Mouse (Mus musculus): ENCODE data around the gene Cd3g.
"Not testable (repeated sequence)": the region's sequence is repeated elsewhere in the genome, so short reads cannot be mapped to it uniquely, and the experiment has no call there.

The Cd3g gene

DNA sequence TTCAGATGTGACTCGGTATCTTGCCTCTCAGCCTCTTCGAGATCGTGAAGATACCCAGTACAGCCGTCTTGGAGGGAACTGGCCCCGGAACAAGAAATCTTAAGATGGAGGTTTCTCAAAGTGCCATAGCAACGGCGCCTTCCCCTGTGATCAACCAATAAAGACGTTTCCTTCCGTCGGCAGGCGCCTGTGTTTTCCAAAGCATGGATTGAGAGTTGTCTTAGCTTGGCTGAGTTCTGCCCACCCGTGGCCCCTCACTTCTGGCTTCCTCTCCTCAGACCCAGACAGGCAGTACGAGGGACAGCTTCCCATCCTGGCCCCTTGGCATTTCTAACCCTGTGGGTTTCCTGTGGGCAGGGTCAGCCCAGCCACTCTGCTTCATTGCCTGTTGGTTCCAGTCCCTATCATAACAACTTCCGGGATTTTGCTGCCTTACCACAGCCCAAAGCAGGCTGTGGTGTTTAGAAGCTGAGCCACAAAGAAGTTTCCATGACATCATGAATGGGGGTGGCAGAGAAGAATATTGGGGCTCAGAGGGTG, 6.1 kb upstream of the Cd3g start:
- DNase-seq (ENCODE audit: low read depth, low spot score): no peak

GRCm38 (mm10) chr9:44985721-44986161, 5.5 kb upstream of the Cd3g start:
- no peak for DNase-seq (ENCODE audit: low read depth, low spot score)

- DNase-seq (ENCODE audit: low read depth, low spot score): no peak
Observed at GRCm38 (mm10) chr9:44983001-44983400, 2.8 kb upstream of the Cd3g start.

DNA sequence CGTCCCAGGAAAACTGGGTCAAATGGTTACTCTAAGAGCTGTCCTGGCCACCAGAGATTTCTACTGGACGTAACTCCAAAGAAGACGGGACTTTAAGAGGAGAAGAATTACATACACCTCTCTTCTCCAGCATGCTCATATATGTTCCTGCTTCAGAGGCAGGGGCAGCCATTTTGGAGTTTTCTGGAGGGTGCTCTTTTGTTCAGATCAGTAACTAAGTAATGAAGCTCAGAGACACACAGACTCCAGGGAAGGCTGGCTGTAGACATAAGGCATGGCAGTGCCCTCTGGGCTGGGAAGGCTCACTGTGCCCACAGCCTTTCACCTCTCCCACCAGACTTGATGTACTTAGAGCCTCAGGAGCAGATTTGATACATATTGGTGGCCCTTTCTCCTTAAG, 2.3 kb upstream of the Cd3g start:
- DNase-seq (ENCODE audit: low read depth, low spot score): no peak

DNA sequence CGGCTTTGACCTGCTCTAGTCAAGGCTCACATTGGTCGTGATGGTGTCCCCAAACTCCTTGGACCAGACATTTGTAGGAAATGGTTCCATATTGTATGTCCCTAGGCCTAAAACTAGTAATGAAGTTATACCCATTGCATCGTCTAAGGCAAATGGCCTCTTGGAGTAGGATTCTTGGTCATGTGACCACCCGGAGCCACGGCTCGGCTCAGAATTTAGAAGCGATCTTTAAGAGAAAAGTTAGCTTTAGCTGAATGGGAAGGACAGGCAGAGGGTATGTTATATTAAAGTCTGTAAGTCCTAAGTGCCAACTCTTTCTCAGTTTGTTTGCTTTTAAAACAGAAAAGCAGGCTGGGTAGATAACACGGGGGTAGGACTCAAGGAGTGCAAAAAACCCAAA, 1.9 kb upstream of the Cd3g start:
- no peak for DNase-seq (ENCODE audit: low read depth, low spot score)

DNA sequence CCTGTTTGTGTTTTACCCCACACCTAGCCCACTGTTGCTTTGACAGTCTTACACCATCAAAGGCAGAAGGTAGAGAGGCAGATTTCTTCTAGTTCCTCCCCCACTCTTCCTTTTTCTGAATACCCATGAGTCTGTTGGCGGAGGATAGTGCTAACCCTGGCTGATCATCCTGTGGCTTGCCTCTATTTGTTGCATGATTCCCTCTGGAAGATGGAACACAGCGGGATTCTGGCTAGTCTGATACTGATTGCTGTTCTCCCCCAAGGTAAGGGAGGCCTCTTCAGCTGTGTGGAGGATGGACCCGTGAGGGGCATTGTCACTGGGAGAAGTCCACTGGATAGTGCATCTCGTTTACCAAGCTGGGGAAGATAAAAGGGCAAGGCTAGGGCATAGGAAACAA, 1.4 kb upstream of the Cd3g start, which contains the start of gene Cd3d:
Gene Cd3d (plus strand): TSS at position 111 of the 400 bp plus-strand sequence.
- DNase-seq (ENCODE audit: low read depth, low spot score): no peak

DNA sequence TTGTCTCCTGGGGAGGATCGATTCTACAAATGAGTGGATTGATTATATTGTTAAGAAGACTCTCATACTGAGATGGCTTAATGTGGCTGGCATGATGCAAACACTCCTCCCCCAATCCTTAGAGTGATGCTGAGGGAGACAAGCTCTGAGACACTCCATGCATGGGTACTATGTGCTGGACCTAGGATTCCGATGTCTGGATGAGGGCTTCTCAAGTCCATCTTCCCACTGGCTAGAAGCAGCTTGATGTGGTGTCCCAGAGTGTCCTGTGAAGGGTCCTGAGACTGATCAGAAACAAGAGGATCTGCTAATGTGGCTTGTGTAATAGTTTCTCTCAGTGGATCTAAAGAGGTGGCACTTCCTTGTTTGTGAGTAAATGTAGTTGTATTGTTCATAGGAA, 873 bp upstream of the Cd3g start:
- DNase-seq (ENCODE audit: low read depth, low spot score): no peak

DNA sequence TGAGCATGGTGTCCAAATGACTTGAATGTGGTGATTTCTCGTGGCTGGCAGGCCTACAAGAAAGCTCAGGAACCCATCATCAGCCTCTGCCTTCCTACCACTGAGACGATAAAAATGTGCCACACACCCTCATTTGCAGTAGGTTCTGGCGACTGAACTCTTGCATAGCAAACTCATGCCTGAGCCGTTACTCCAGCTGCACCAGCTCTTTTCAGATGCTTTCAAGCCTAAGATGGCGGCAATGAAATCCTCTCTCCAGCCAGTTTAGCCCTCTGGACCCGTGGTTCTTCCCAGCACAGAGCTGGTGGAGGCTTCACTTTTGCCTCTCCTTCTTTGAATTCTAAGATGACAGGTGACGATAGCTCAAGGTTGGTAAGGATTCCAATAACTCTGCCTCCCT, 425 bp downstream of the Cd3g start:
- no peak for DNase-seq (ENCODE audit: low read depth, low spot score)

DNA sequence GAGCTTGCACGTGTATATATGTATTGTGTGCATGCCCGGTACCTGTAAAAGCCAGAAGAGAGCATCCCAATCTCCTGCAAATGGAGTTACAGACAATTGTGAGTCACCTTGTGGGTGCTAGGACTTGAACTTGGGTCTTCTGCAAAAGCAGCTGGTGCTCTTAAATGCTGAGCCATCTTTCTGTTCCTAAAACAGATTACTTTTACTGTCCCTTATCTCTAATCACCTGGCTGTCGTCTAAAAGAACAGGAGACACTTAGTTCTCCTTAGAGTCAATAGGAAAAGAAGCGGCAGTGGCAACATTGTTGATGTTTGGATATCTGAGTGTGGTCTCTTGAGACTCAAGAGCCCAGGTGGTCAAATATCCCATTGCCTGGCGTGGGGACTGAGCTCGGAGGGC, 2.4 kb downstream of the Cd3g start:
- DNase-seq (ENCODE audit: low read depth, low spot score): no peak

- no peak for DNase-seq (ENCODE audit: low read depth, low spot score)
Observed at GRCm38 (mm10) chr9:44969450-44969849, 10.8 kb downstream of the Cd3g start.

GRCm38 (mm10) chr9:44967763-44968162, 12.5 kb downstream of the Cd3g start:
- DNase-seq (ENCODE audit: low read depth, low spot score): not testable (repeated sequence)

GRCm38 (mm10) chr9:44966815-44967242, 13.4 kb downstream of the Cd3g start:
- DNase-seq (ENCODE audit: low read depth, low spot score): peak; percentile 91

DNA sequence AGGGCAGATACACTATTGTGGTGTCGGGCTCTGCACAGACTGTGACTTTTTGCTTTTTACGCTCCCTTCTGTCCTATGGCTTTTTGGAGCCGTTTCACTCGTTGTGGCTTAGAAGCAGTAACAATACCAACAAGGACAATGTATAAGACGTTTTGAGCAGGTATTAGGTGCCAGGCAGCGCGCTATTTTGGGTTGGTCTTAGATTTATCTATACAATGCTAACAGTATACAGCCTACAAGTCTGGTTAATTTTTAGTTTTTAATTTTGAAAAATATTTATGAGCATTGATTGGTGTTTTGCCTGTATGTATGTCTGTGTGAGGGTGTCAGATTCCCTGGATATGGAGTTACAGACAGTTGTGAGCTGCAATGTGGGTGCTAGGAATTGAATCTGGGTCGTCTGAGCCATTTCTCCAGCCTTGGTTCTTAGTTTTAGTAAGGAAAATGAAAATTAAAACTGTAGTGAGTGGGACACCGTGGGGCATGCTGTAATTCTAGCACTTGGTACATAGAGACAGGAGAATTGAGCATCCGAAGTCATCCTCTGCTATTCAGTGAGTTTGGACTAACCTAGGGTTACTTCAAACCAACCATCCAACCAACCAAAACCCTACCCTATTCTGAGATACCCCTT, 14.3 kb downstream of the Cd3g start:
- no peak for DNase-seq (ENCODE audit: low read depth, low spot score)

- peak; percentile 99 for DNase-seq (ENCODE audit: low read depth, low spot score)
Observed at GRCm38 (mm10) chr9:44965126-44965832, 15.0 kb downstream of the Cd3g start, which contains the start of gene Ube4a. Gene Ube4a (minus strand): TSS chr9:44965600.

DNA sequence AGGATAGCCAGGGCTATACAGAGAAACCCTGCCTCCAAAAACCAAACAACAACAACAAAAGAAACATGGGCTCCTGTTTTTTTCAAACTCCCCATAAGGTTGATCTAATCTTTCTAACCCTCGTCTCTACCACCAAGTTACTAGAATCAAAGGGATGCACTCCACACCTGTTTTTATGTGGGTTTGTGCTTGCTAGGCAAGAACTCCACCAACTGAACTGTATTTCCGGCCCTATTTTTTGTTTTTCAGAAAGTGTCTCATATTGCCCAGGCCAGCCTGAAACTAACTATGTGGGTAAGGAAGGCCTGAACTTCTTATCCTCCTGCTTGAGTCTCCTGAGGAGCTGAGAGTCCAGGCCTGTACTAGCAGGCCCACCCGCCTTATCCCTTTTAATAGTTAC, 25.8 kb downstream of the Cd3g start:
- no peak for DNase-seq (ENCODE audit: low read depth, low spot score)

- no peak for DNase-seq (ENCODE audit: low read depth, low spot score)
Observed at GRCm38 (mm10) chr9:44947836-44948235, 32.4 kb downstream of the Cd3g start.

DNA sequence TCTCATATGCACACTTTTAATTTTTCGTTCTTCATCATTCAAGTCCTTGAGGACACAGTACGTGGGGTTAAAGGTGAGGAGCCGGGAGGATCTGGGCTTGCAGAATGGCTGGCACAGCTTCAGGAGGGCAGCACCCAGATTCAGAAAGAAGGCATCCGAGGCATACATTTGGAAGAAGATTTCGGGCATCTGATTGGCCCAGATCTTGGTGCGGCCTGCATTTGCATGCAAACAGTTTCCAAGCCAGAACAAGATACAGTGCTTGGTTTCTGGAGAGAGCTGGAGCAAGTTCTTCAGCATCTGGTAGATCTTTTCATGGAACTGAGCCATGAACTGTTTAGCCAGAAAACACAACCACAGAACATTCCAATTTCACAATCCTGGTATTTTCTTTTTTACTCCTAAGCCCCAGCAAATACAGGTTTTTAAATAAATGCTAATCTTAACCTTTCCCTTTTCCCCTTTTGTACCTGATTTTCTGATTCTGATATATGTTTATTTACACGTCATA, 34.0 kb downstream of the Cd3g start:
- DNase-seq (ENCODE audit: low read depth, low spot score): no peak

- no peak for DNase-seq (ENCODE audit: low read depth, low spot score)
Observed at GRCm38 (mm10) chr9:44942421-44942820, 37.8 kb downstream of the Cd3g start.

DNA sequence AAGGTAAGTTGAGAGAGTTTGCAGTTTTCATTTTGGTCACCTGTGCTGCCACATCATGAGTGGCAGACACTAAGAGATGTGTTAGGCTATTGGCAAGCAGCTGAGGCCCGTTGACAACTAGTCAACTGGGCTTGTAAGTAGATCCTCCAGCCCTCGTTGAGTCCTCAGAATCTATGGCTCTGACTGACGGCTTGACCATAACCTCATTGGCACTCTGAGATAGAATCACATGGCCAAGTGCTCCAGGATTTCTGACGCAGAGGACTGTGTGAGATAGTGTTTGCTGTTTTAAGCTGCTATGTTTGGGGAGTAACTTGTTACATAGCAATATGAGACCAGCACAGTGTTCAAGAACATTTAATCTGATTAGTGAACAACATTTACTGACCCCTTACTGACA, 38.5 kb downstream of the Cd3g start:
- DNase-seq (ENCODE audit: low read depth, low spot score): no peak

DNA sequence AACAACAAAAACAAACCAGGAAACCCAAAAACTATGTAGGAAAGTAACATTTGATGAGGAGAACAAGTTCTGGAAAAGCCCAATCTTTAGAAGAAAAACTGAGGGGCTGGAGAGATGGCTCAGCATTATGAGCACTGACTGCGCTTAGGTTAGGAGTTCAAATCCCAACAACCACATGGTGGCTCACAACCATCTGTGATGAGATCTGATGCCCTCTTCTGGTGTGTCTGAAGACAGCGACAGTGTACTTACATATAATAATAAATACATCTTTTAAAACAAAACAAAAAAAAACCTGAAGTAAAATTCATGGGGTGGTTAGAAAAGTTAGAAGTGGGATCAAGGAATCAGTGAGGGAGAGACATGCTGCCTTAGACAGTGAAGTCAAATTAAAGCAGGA, 58.7 kb downstream of the Cd3g start:
- DNase-seq (ENCODE audit: low read depth, low spot score): no peak

DNA sequence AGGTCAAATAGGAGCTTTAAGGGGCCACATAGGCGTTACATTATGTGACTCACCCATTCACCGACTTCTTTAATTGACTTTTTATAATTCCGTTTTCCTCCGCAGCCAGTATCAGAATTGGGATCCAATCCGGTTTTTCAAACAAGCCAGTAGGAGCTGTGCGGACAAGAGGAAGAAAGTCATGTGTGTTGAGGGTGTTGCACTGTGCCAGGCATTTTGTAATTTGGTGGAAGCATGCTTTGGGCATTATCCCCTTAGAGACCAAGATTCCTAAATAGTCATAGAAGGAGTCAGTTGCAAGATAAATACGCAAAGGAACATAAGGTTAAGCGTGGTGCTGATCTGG, 59.1 kb downstream of the Cd3g start:
- DNase-seq (ENCODE audit: low read depth, low spot score): peak; percentile 86

- peak; percentile 97 for DNase-seq (ENCODE audit: low read depth, low spot score)
Observed at GRCm38 (mm10) chr9:44920374-44921122, 59.7 kb downstream of the Cd3g start, which contains the start of gene Atp5l. Gene Atp5l (minus strand): TSS chr9:44920742.

Measured in ES-CJ7 (cell line).